Mouse (Mus musculus) CH12.LX (cell line): Measurements from ENCODE around the gene Slc9a2. TPM values are rescaled to one million over a fixed set of nuclear protein-coding genes. Genes with fewer than 3 reads are reported as not detected.

ENCODE experiments used
- DNase-seq: peaks from one replicate; pipeline ENCODE4 v3.0.0-alpha.2; 2013; ENCODE audit errors: extremely low read depth
- H3K27ac ChIP-seq: 2 replicates; pipeline ENCODE4 v1.5.1; 2012; ENCODE audit warnings: low read depth, mild to moderate bottlenecking, control low read depth, moderate library complexity; ENCODE audit not compliant: insufficient read depth
- H3K27me3 ChIP-seq: replicated peaks from 2 replicates; pipeline ENCODE3; 2012; ENCODE audit warnings: inconsistent platforms
- H3K36me3 ChIP-seq, 2 experiments: replicated peaks in 1 of 2; 2 replicates each; pipeline versions ENCODE3 to v1.6.1; 2012; ENCODE audit warnings: inconsistent platforms in 1 of 2, low read length in 1 of 2, mild to moderate bottlenecking in 1 of 2, mixed read lengths in 1 of 2, moderate library complexity in 1 of 2; ENCODE audit not compliant: control insufficient read depth in 1 of 2, insufficient read depth in 1 of 2
- H3K4me1 ChIP-seq, 2 experiments: 2 replicates each; pipeline ENCODE4 v1.6.1; 2012; ENCODE audit warnings: inconsistent platforms in 1 of 2, moderate library complexity in 1 of 2; ENCODE audit not compliant: insufficient read depth in 2 of 2, control insufficient read depth in 1 of 2
- H3K4me2 ChIP-seq: 2 replicates; pipeline ENCODE4 v1.6.1; 2012; ENCODE audit warnings: low read depth, mild to moderate bottlenecking, control low read depth; ENCODE audit not compliant: poor library complexity, insufficient read depth, severe bottlenecking
- H3K4me3 ChIP-seq, 3 experiments: fragments of 150-350 bp in 1 of 3; sonication (generic) in 1 of 3; replicated peaks in 1 of 3; 2 replicates each; pipeline versions ENCODE3 to v1.5.1; 2011 to 2012; ENCODE audit warnings: low read depth in 2 of 3, low read length in 2 of 3, mild to moderate bottlenecking in 2 of 3, moderate library complexity in 2 of 3, control low read depth in 1 of 3, improper control_type of control experiment in 1 of 3, inconsistent platforms in 1 of 3, mixed read lengths in 1 of 3; ENCODE audit not compliant: poor library complexity in 1 of 3
- H3K79me2 ChIP-seq: replicated peaks from 2 replicates; pipeline ENCODE4 v1.6.1; 2012; ENCODE audit warnings: mild to moderate bottlenecking, moderate library complexity; ENCODE audit not compliant: control insufficient read depth, poor library complexity, insufficient read depth, severe bottlenecking; ENCODE audit errors: extremely low read depth
- H3K9ac ChIP-seq: 2 replicates; pipeline ENCODE4 v1.6.1; 2012; ENCODE audit warnings: low read depth, mild to moderate bottlenecking, control low read depth, moderate library complexity; ENCODE audit not compliant: insufficient read depth
- H3K9me3 ChIP-seq: replicated peaks from 2 replicates; pipeline ENCODE3; 2012; ENCODE audit warnings: low read length, inconsistent platforms, mixed read lengths
- CHD1 ChIP-seq: IDR thresholded peaks from 2 replicates; pipeline ENCODE4 v1.6.1; 2012; ENCODE audit warnings: low read depth, low read length, improper control_type of control experiment, inconsistent platforms
- CTCF ChIP-seq, 2 experiments: IDR thresholded peaks in 1 of 2; conservative IDR thresholded peaks in 1 of 2; 2 replicates each; pipeline ENCODE4 v1.5.1; 2011 to 2012; ENCODE audit warnings: low read depth in 2 of 2, low read length in 2 of 2, improper control_type of control experiment in 1 of 2, inconsistent platforms in 1 of 2, mild to moderate bottlenecking in 1 of 2, moderate library complexity in 1 of 2
- EP300 ChIP-seq: IDR thresholded peaks from 2 replicates; pipeline ENCODE4 v1.6.1; 2011; ENCODE audit warnings: low read length, improper control_type of control experiment
- HCFC1 ChIP-seq: IDR thresholded peaks from 2 replicates; pipeline ENCODE4 v1.6.1; 2012; ENCODE audit warnings: low read depth, mild to moderate bottlenecking, inconsistent platforms, low read length, improper control_type of control experiment
- IRF4 ChIP-seq: IDR thresholded peaks from 2 replicates; pipeline ENCODE4 v1.6.1; 2014; ENCODE audit warnings: low read depth, mild to moderate bottlenecking, inconsistent platforms, low read length, improper control_type of control experiment
- MAFK ChIP-seq: IDR thresholded peaks from 2 replicates; pipeline ENCODE4 v1.6.1; 2011; ENCODE audit warnings: low read length, improper control_type of control experiment; ENCODE audit not compliant: insufficient replicate concordance
- MAX ChIP-seq: IDR thresholded peaks from 2 replicates; pipeline ENCODE4 v1.6.1; 2011; ENCODE audit warnings: low read length, improper control_type of control experiment
- MEF2A ChIP-seq: IDR thresholded peaks from 2 replicates; pipeline ENCODE4 v1.6.1; 2014; ENCODE audit warnings: low read depth, mild to moderate bottlenecking, inconsistent platforms, low read length, improper control_type of control experiment, borderline replicate concordance
- NELFE ChIP-seq: IDR thresholded peaks from 2 replicates; pipeline ENCODE4 v1.6.1; 2011; ENCODE audit warnings: low read depth, low read length, improper control_type of control experiment
- PAX5 ChIP-seq: IDR thresholded peaks from 2 replicates; pipeline ENCODE4 v1.6.1; 2012; ENCODE audit warnings: low read length, inconsistent platforms, mixed read lengths
- POLR2AphosphoS2 ChIP-seq: IDR thresholded peaks from 2 replicates; pipeline ENCODE4 v1.6.1; 2011; ENCODE audit warnings: low read depth, low read length, improper control_type of control experiment
- SIN3A ChIP-seq: IDR thresholded peaks from 2 replicates; pipeline ENCODE4 v1.6.1; 2012; ENCODE audit warnings: low read length, improper control_type of control experiment, inconsistent platforms
- TBP ChIP-seq: conservative IDR thresholded peaks from 2 replicates; pipeline ENCODE4 v1.6.1; 2011; ENCODE audit warnings: low read depth, low read length, improper control_type of control experiment
- TCF12 ChIP-seq: IDR thresholded peaks from 2 replicates; pipeline ENCODE4 v1.6.1; 2014; ENCODE audit warnings: low read depth, mild to moderate bottlenecking, inconsistent platforms, low read length, improper control_type of control experiment
- USF2 ChIP-seq: conservative IDR thresholded peaks from 2 replicates; pipeline ENCODE4 v1.6.1; 2011; ENCODE audit warnings: low read depth, low read length, improper control_type of control experiment
- ZC3H11A ChIP-seq: IDR thresholded peaks from 2 replicates; pipeline ENCODE4 v1.6.1; 2012; ENCODE audit warnings: low read depth, mild to moderate bottlenecking, inconsistent platforms, low read length, improper control_type of control experiment
- ZNF384 ChIP-seq: IDR thresholded peaks from 2 replicates; pipeline ENCODE4 v1.6.1; 2012; ENCODE audit warnings: low read depth, low read length, improper control_type of control experiment, inconsistent platforms
- dilution Hi-C: fragments of 300-500 bp; cut with MboI; formaldehyde crosslinking; loops from 2 replicates; pipeline ENCODE4 v1.14.3; 2020; ENCODE audit warnings: low sequenced_read_pairs; ENCODE audit not compliant: extremely low pct_unique_long_range_greater_than_20kb, extremely low pct_ligation_motif_present
- in situ Hi-C: fragments of 300-500 bp; cut with MboI; formaldehyde crosslinking; loops from 3 replicates; pipeline ENCODE4 v1.14.3; 2019; ENCODE audit warnings: low sequenced_read_pairs, low pct_ligation_motif_present, low pct_unique_long_range_greater_than_20kb, mixed read lengths
- polyA plus RNA-seq: library from polyadenylated mRNA; unstranded; fragments of >175 nt; gene quantifications from 2 replicates; pipeline ENCODE4 v1.2.1, GENCODE M21; 2012; ENCODE audit warnings: low read depth; ENCODE audit not compliant: insufficient read length
- total RNA-seq, 2 experiments: library from RNA; depleted of rRNA; stranded (reverse); fragments of 300-350 nt in 1 of 2; fragments of >200 nt in 1 of 2; gene quantifications; 2 replicates each; pipeline ENCODE4 v1.2.3; 2012 to 2014

Slc9a2 gene
- total and polyA plus RNA-seq, 3 experiments: not detected

DNA sequence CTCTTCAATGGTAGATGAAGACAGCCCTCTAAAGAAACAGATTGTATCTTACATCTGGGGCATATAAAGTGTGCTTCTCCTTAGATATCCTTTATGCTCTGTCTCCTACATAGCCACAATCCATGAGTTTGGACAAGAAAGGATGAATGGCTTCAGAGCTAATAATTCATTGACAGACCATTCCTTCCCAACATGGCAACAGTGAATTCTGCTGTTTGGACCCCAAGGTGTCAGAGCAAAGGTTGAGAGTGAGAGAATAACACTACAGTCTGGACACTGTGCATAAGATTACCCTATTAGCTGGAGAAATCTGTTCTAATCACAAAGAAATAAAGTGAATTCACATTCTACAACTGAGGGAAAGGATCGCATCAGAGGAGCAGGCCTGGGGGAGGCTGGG, 115.1 kb downstream of the Slc9a2 start:
- dilution Hi-C loops (no loop called here), in situ Hi-C loops (no loop called here)
- Histone ChIP-seq H3K27me3 (no peaks in the 10 kb centered on the region), H3K79me2 (no peaks in the 10 kb centered on the region), H3K36me3 (no peaks in the 10 kb centered on the region), H3K27ac (no peak overlapping the region), H3K4me3 (no peak overlapping the region), H3K4me1 (no peaks in the 10 kb centered on the region), H3K9ac (no peak overlapping the region), H3K9me3 (peaks cover 69% of the 10 kb centered on the region), H3K4me2 (no peak overlapping the region)
- no peak for DNase-seq
- TF ChIP-seq POLR2AphosphoS2 (no peak), USF2 (no peak), ZNF384 (no peak), MAFK (no peak), HCFC1 (no peak), ZC3H11A (no peak), TCF12 (no peak), EP300 (no peak), NELFE (no peak)

DNA sequence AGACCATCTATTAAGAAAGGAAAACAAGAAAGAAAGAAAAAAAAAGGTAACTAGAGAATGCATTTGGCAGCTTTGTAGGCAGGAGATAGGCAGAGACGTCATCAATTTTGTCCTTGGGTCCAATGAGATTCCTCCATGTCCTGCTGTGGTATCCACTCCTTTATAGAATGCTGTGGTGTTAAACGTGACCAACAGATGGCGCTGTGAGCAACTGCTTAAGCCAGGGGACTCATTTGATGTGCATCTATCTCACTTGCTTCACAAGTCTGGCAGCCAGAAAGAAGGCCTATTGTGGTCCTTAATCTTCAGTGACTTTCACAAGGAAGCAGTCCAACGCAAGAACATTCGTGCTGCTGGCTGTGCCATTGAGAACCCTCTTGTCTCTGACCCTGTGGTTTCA, 117.0 kb downstream of the Slc9a2 start:
- no peaks in the 10 kb centered on the region for H3K4me1 ChIP-seq
- H3K27ac ChIP-seq: no peak overlapping the region

GRCm38 (mm10) chr1:40799121-40799520, 118.7 kb downstream of the Slc9a2 start:
- in situ Hi-C loops (no loop called here), dilution Hi-C loops (no loop called here)
- H3K79me2 ChIP-seq: no peaks in the 10 kb centered on the region
- H3K27ac ChIP-seq: no peak overlapping the region
- H3K4me1 ChIP-seq: no peaks in the 10 kb centered on the region
- no peak for TF ChIP-seq IRF4
- no peak for TF ChIP-seq MAX
- TF ChIP-seq PAX5: no peak
- no peak for TF ChIP-seq TBP
- no peak for TF ChIP-seq CHD1
- TF ChIP-seq ZC3H11A: no peak
- no peak for TF ChIP-seq MEF2A
- TF ChIP-seq ZNF384: no peak
- TF ChIP-seq EP300: no peak
- TF ChIP-seq SIN3A: no peak
- no peak overlapping the region for H3K9ac ChIP-seq
- H3K9me3 ChIP-seq: peaks cover 55% of the 10 kb centered on the region
- H3K4me2 ChIP-seq: no peak overlapping the region
- DNase-seq: no peak
- H3K27me3 ChIP-seq: no peaks in the 10 kb centered on the region
- no peak overlapping the region for H3K4me3 ChIP-seq
- no peaks in the 10 kb centered on the region for H3K36me3 ChIP-seq

More for the DNA sequence above, 117.0 kb downstream of the Slc9a2 start:
- H3K9ac ChIP-seq: no peak overlapping the region
- no peak overlapping the region for H3K4me3 ChIP-seq
- peaks cover 60% of the 10 kb centered on the region for H3K9me3 ChIP-seq
- no peaks in the 10 kb centered on the region for H3K79me2 ChIP-seq
- in situ Hi-C loops: no loop called here
- H3K4me2 ChIP-seq: no peak overlapping the region
- DNase-seq: peak; percentile 1
- dilution Hi-C loops: no loop called here
- H3K36me3 ChIP-seq: no peaks in the 10 kb centered on the region
- H3K27me3 ChIP-seq: no peaks in the 10 kb centered on the region
- TF ChIP-seq TCF12: no peak
- peak in 1 of 2 experiments; percentile 22; a peak in 1 of 4 replicates for TF ChIP-seq CTCF (conservative IDR thresholded peaks at IDR 0.05 in 1 of 2, IDR thresholded peaks at IDR 0.05 in 1 of 2; ENCODE audit: low read depth in 2 of 2, low read length in 2 of 2)
